Mouse (Mus musculus) CH12F3 (cell line): ENCODE measurements around the gene Nhsl2.

ENCODE experiments used
- in situ Hi-C: fragments of 300-500 bp; cut with MboI; formaldehyde crosslinking; loops from 2 replicates; pipeline ENCODE4 v1.14.3; 2020; ENCODE audit warnings: low sequenced_read_pairs

Gene Nhsl2

DNA sequence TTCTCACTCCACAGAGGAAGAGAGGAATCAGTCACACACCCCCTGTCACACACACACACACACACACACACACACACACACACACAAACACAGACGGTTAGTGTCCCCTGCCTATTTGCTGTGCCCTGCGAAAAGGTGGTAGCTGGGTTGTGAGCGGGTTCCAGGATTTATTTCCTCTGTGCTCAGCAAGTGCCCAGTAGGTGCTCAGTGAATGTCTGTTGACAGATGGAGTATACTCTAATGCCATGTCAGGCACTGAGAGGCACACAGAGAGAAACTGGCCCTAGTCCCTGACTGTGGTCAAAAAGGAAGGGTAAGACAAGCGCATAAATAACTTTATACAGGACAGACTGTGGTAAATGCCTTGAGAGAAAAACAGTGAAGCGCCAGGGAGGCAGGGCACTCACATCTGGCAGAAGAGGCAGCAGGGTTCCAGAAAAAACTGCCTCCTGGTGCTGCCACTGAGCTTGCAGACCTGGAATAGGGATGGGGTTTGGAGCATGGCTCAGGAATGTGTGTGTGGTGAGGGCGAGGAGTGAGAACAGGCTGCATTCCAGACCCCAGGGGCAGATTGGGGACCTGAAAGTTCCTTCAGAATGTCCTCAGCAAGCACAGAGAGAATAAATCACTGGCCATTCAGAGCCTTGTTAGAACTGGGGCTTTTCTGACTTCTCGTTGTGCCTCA is 52.8 kb downstream of the Nhsl2 start:
- in situ Hi-C loops = no loop called here

DNA sequence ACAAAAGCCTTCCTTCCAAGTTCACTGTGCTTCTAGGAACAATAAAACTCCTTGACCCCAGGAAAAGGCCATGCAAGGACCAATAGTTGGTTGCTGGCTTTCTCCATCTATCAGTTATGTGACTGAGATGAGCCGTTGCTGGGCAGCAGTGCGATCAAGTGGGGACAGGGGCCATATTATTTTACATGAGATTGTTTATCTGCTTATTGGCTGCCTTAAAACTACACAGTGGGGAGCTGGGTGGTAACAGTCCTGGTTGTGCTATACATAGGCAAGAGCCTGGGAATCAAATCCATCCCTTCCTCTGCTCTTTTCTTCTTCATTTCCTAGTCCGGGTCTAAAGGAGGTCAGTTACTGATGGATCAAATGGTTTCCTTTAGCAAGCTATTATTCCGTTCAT is 53.4 kb downstream of the Nhsl2 start:
- in situ Hi-C loops = no loop called here

DNA sequence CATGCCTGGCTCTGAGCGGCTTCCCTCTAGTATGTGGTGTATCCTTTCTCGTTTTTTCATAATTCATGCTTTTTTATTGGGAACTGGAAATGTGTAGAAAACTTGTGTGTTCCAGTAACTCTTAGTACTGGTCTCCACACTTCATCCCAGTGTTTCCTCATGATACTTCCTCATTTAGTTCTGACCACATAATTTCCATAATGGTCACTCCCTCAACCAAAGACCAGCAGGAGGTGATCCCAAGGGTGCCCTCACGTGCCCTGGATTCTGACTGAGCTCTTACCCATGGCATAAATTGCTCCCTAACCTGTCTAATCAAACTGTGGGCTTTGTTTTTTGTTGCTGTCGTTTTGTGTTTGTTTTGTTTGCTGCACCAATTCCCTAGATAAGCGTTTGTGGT is 58.1 kb downstream of the Nhsl2 start:
- in situ Hi-C loops = no loop called here

DNA sequence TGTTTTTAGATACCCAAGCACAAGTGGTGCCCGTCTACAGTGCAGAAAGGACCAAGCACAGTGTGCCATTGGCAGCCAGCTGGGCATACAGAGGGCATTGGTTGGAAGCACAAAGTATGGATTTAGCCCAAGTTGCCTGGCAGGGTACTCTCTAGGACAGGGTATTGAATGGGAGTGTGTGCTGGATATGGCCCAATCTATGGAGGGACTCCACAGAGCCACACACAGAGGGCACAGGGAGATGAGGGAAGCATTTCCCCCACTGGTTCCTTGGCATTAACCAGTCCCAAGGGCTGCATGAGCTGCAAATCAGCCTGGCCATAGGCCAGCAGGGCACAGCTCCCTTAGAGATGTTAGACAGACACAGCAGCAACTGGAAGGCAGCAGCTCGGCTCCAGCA is 79.9 kb downstream of the Nhsl2 start:
- in situ Hi-C loops = loop anchor here (25.0 kb wide), 1 partner anchor 117 kb away; no protein-coding TSS in a partner anchor

DNA sequence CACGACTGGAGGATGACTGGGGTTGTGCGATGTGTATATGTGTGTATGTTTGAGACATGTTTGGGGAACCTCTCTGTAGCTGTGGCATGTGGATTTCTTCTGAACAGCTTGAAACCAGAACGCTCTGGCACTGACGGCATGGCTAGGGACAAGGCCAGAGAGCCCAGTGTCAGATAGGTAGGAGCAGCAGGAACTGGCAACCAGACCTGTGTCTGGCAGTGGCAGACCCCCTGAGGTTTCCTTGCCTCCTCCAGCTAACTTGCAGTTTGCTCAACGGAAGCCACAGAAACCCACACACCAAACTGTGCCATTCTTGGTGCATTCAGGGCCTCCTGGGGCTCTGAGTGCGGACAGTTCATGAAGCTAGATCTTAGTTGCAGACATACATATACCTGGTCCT is 81.1 kb downstream of the Nhsl2 start:
- in situ Hi-C loops = loop anchor here (25.0 kb wide), 1 partner anchor 118 kb away; no protein-coding TSS in a partner anchor

DNA sequence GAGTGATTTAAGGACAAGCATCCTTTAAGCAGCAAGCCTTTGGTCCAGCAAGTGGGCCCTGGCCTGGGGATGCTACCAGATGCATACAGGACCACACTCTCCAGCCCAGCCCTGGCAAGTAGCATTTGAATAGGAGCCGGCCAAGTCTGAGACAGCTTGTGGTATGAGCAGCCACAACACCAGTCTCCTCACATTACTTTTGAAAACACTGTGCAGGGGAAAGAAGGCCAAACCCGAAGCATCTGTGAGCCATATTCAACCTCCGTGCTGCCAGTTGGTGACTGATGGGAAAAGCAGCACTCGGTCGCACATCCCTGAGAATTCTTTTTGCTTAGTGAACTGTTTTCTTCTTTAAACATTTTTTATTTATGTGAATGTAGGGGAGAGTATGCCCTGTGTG is 81.8 kb downstream of the Nhsl2 start:
- in situ Hi-C loops = loop anchor here (25.0 kb wide), 1 partner anchor 119 kb away; no protein-coding TSS in a partner anchor

DNA sequence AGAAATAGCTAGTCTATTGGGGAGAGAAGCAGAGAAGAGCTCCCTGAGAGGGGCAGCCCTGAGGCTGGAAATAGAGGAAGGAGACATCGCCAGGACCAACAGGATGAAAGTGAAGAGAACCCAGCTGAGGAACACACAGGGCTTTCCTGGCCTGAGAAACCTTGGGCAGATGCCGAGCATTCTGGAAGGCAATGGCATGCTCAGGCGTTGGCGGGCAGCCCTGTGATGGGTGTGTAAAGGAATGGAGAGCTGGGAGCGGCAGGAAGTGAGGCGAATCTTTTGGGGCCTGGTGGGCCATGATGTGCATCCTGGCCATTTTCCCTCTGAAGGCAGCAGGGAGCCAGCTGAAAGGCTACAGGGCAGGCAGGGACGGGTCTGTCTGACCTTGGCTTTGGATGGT is 83.1 kb downstream of the Nhsl2 start:
- in situ Hi-C loops = loop anchor here (25.0 kb wide), 1 partner anchor 120 kb away; no protein-coding TSS in a partner anchor

DNA sequence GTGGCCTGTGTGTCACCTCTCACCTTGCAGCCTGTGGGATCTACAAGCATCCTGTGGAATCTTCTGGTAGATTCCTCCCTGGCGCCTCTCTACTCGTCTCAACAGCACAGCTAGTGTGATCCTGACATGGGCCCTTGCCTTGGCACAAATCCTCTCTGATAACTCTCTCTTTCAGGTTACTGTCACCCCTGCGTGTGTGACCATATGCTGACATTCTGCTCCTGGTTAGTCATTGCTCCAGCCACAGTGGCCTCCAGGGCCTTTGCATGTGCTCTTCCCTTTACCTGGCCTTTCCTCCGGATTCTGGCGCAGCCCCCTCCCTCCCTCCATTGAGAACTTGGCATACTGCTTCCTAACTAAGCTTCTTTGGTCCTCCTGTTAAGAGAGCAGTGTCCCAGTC is 84.2 kb downstream of the Nhsl2 start:
- in situ Hi-C loops = loop anchor here (25.0 kb wide), 1 partner anchor 121 kb away; no protein-coding TSS in a partner anchor

DNA sequence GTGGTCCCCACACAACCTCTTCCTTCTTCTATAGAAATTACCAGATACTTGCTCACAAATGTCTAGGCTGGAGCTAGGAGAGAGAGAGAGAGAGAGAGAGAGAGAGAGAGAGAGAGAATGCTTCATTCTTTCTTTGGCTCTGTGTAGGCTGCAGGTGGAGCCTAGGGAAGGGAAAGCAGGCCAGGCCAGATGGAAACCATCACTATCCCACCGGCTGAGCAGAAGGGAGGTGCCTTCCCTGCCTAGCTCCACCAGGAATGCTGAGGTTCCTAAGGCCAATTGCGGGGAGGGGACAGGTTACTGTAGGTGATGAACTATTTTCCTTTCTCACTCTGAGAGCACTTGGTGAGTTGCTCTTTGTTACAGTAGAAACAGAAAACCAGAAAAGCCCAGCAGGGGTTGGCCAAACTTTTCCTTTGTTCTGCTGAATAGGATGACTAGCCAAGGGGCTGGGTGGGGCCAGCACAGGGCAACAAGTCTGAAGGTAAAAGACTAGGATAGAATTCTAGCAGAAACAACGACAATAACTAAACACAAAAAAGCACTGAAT is 86.2 kb downstream of the Nhsl2 start:
- in situ Hi-C loops = loop anchor here (25.0 kb wide), 1 partner anchor 123 kb away; no protein-coding TSS in a partner anchor

DNA sequence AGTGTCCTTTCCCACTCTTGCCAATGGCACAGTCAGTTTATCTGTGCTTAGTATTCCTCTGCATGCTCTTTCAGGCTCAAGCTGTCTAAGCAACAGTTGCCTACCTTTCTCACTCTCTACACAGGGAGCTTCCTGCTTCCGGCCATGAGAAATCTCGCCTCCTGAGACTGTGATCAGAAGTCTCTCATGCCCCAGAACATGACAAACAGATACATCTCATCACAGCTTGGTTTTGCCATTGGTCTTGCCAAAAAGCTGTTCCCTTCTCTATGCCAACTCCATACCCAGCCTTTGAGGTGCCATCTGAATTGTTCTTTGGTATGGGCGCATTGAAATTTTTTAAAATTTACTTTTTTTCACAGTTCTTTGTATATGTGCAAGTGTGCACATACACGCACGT is 90.3 kb downstream of the Nhsl2 start:
- in situ Hi-C loops = loop anchor here (25.0 kb wide), 1 partner anchor 127 kb away; no protein-coding TSS in a partner anchor

DNA sequence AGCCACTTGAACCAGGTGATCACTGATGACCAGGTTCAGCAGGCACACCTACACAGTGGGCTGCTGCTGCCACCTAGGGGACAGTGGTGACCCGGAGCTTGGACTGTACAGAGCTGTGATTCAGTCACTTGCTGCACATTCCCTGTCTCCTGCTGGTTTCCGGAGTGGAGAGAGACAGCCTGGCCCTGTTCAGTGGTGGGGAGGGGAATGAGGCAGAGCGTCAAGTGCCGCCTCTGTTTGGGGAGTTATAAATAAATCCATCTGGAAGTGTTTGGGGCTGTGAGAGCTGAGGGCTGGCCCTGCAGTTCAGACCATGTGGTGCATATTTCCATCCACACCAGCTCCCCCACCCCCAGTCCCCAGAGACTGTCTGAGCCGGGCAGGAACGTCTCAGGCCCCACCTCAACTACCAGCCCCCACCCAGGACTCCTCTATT is 93.3 kb downstream of the Nhsl2 start:
- in situ Hi-C loops = loop anchor here (25.0 kb wide), 1 partner anchor 130 kb away; no protein-coding TSS in a partner anchor

DNA sequence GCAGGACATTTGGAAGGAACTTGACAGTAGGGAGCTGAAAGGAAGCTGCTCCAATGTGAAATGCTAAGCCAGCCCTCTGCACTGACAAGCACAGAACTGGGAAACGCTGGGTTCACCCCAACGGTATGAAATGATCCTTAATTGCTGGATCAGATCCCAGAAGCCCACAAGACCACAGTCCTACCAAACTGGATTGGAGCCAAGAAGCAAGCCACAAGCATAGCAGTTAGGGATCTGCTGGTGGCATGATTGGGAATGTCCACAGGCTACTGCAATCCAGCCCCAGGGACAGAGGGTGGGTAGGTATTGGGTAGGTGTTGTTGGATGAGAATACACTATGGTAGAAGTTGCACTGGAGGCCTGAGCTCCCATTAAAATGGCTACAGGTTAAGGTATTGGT is 94.6 kb downstream of the Nhsl2 start:
- in situ Hi-C loops = loop anchor here (25.0 kb wide), 1 partner anchor 131 kb away; no protein-coding TSS in a partner anchor

DNA sequence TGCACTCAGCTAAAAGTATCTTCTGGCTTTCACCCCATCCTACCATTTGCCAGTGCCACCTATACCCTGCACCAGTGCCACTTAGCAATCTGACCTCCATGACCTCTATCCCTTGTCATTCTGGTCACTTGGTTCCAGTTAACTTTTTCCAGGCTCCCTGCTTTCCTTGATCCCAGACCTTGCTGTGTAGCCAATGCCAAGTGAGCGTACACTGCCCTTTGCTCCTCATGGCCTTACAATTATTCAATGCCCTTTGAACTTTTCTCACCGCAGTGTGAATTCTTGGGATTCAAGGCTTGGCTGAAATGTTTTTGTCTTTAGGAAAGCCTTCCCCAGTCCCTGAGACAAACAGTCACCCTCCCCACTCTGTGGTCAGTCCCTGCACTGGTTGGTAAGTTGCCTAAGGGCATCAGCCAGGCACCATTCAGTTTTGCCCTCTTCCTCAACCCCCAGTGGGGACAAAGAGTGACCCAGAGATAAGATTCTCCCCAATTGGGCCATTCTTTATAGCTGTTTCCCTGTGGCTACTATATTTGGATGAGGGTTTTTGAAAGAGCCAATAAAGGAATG is 95.7 kb downstream of the Nhsl2 start:
- in situ Hi-C loops = loop anchor here (25.0 kb wide), 1 partner anchor 133 kb away; no protein-coding TSS in a partner anchor

DNA sequence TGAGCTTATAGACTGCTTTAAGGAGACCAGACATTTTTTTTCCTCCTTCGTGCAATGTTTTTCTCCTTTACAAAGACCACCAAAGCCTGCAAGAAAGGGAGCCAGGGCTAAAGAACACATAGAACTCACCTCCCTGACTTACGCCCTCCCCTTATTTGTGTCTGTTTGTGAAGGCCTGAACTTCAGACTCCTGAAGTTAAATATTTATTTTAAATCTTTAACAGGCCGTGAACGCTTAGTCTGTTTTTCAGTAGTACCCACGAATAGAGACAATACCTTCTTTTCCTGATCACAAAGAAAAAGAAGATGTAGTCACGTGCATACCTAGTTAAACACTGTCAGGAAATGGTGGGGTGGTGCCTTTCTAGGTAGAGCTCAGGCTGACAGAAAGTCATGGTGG is 103.3 kb downstream of the Nhsl2 start:
- in situ Hi-C loops = loop anchor here (25.0 kb wide), 2 partner anchors 110 to 535 kb away; partner anchors contain the start of gene Rtl5

DNA sequence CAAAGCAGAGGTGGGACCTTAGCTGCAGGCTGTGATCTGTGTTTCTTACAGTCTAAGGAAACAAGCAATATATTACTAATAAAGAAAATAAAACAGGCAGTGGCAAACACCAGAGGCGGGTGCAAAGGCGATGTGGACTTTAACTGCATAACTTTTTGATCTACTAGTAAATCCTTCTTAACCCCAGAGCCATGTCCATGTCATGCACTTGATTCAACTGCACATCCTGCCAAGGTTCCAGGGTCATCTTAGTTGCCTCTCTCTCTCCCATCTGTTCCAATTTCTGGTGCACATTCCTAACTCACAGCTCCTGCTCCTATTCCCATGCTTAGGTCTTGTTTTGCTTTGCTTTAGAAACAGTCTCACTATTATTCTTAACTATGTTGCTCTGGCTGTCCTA is 104.1 kb downstream of the Nhsl2 start:
- in situ Hi-C loops = loop anchor here (25.0 kb wide), 2 partner anchors 109 to 534 kb away; partner anchors contain the start of gene Rtl5

DNA sequence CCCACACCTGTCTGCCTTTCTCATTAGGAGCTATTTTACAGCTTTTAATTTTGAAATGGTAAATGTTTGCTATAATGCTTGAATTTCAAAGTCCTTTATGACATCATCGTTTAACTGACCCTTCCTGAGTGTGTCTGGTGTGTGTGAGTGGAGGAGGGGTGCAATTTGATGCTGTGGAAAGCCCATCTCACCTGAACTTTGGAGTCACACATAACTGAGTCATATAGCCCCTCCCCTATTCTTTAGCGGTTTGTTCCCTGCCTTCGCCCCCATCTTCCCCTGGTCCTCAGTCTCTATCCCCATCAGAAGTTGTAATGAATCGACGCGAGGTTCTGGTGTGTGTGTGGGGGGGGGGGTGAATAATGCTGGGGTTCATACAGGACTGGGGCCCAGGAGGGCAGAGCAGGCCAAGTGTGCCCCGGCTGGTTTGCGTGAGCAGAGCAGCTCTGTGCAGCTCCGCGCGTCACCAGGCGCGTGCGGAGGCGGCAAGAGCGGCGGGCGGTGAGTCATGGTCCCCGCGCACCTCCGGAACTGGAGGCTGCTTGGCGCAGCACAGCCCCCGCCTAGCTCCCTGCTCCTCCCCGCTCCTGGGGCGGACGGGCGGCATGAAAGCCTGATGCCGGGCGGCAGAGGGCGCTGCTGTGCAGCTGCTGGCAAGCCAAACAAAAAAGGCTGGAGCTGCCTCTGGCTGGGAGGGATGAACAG is 104.8 kb downstream of the Nhsl2 start:
- in situ Hi-C loops = loop anchor here (25.0 kb wide), 2 partner anchors 108 to 533 kb away; partner anchors contain the start of gene Rtl5

DNA sequence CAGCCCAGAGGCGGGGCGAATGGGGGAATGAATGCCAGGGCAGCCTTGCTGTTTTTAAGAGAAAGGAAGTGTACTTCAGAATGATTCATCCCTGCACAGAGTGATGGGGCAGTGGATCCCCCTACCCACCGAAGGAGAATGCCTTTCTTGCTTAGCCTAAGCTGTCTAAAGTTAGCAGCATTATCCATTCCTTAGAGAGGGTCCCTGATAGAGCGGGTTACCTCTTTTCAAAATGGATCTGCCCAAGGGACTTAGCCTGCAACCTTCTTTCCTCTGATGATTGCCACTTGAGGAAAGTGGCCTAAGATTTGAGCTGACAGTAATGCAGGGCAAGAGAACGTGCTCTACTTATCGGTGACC is 105.3 kb downstream of the Nhsl2 start:
- in situ Hi-C loops = loop anchor here (25.0 kb wide), 2 partner anchors 108 to 533 kb away; partner anchors contain the start of gene Rtl5

DNA sequence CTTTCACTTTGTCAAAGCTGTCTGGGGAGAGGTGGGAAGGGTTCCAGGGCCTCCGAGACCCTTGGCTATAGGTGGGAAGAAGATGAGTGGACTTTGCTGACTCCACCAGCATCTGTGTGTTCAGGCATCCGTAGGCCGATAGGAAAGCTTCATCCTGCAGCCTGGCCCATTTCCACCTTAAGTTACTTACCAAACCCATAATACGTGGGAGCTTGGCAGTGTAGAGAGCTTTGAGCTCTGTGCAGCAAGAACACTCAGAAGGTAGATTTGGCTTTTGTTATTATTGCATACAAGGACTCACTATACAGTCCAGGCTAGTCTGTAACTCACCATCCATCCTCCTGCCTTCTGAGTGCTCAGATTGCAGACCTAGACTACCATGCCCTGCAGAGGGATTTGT is 112.7 kb downstream of the Nhsl2 start:
- in situ Hi-C loops = loop anchor here (25.0 kb wide), 2 partner anchors 100 to 525 kb away; partner anchors contain the start of gene Rtl5

DNA sequence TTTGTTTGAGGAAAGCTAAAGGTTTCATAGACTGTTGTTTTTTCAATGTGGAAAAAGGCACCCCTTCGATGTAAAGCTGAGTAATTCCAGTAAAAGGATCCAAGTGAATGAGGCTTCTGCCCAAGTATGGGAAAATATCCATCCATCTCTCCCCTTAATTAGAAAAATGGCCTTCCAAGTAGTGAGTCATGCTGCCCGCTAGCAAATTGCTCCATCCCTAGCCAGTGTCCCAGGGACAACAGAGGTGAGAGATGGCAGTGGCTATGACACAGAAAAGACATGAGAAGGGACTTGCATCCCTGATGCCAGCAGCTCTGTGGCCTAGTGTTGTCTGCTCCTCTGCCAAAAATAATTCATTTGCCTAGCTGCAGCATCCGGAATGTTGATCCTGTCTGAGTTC is 114.5 kb downstream of the Nhsl2 start:
- in situ Hi-C loops = loop anchor here (25.0 kb wide), 2 partner anchors 99 to 524 kb away; partner anchors contain the start of gene Rtl5

DNA sequence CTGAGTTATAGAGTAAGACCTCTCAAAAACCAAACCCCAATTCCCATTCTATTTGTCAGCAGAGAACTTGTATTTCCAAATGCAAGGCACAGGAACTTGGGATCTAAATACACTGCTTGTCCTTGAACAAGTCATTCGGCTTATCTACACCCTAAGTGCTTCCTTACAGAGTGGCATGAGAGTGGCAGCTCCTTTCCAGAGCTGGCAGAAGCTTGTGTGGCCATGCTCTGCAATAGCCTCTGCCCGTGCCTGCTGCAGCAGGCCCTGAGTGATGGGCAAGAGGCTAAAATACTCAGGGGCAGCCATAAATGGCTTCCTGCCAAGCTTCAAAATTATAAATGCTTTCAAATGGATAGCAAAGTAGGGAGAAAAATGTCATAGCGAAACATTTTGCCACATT is 123.8 kb downstream of the Nhsl2 start:
- in situ Hi-C loops = loop anchor here (25.0 kb wide), 2 partner anchors 89 to 514 kb away; partner anchors contain the start of gene Rtl5

DNA sequence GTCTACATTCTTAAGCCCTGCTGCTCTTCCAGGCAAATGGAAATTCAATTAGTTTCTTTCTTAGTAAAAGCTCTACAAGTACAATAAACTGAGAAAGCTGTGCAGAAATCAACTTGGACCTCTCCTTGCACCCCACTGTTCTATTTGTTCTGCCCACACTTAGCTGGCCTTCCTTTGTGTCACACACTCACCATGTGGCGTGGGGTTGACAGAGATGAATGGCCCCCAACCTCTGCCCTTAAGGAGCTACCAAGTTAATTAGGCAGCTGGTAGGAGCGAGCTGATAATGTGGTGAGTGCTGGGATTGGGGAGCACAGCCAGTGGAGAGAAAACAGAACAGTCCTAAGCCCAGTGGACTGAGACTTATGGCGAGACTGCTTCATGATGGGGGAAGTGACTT is 127.7 kb downstream of the Nhsl2 start:
- in situ Hi-C loops = no loop called here
